Mouse (Mus musculus): ENCODE measurements around the gene Scn8a. TPM values are rescaled to one million over a fixed set of nuclear protein-coding genes. Genes with fewer than 3 reads are reported as not detected.
A peak's percentile ranks its signal among the peaks of the same experiment; 100 is the strongest.

The Scn8a gene
- polyA plus RNA-seq, 1 experiment from 2014 or later = 20.2 TPM

DNA sequence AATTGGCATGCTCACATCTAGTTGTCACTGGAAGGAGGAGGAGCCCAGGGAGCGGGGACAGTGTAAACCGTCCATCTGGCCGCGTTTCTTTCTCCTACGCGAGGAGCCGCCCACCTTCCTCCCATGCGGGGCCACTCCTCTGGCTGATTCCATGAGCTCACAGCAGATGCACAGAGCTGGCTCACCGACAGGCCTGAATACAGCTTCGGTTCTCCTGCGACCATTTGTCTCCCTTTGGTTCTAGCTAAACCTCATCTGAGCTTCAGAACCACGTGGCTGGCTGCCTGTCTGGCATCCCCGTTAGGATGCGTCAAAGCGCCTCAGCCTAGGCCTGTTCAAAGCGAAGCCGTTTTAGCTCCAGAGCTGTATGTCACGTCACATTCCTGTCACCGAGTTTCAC is 53.8 kb downstream of the Scn8a start:
- no peak overlapping the region; the same call in 1 of the 2 replicates for H3K9ac ChIP-seq
- no peaks in the 10 kb centered on the region for H3K9me3 ChIP-seq (replicated peaks)
- peak; percentile 71 for ATAC-seq (ENCODE audit: low FRiP score)
- no peaks in the 10 kb centered on the region for H3K27me3 ChIP-seq
- H3K4me3 ChIP-seq = no peak overlapping the region
- H3K4me1 ChIP-seq = peaks cover 26% of the 10 kb centered on the region
- H3K4me2 ChIP-seq (replicated peaks) = no peak overlapping the region
- 20% methylated on average over 19 of the region's 19 CpGs for WGBS
- no peak overlapping the region for H3K27ac ChIP-seq
- no peaks in the 10 kb centered on the region for H3K36me3 ChIP-seq

DNA sequence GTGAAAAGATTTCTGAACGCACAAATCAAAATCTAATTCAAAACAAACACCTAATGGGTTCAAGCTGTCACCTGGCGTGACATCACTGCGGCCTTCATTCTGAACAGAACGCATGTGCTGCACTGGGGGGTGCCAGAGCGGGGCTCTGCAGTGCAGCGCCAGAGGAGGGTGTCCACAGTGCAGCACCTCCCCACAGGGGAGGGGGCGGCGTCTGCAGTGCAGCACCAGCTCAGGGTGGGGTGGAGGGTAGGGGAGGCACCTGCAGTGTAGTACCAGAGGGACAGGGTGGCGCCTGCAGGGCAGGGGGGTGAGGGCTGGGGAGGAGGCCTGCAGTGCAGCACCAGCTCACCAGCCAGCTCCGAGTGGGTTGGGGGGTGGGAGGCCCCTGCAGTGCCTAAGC is 55.3 kb downstream of the Scn8a start:
- H3K9me3 ChIP-seq (replicated peaks) = no peaks in the 10 kb centered on the region
- no peak overlapping the region for H3K4me3 ChIP-seq
- no peak overlapping the region for H3K4me2 ChIP-seq (replicated peaks)
- H3K9ac ChIP-seq = no peak overlapping the region
- H3K27ac ChIP-seq = no peak overlapping the region
- no peaks in the 10 kb centered on the region for H3K36me3 ChIP-seq
- H3K4me1 ChIP-seq = peaks cover 22% of the 10 kb centered on the region
- ATAC-seq (ENCODE audit: low FRiP score) = no peak
- H3K27me3 ChIP-seq = no peaks in the 10 kb centered on the region
- 75% methylated on average over 10 of the region's 10 CpGs for WGBS

DNA sequence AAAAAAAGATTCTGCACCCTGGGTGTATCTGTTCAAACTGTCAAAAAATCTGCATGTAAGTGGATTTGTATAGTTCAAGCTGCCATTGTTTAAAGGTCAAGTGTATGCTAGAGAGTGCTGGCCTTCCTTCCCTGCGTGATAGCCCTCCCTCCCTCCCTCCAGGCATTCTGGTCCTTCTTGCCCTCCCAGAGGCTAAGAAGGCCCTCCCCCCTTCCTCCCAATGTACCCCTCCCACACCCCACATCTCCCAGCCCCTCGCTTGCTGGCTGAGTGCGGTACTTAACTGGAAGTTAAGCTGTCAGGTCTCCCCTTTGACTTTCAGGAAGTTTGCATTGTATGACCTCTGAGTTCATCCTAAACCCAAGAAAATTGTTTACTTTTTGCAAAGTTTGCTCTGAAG is 60.8 kb downstream of the Scn8a start:
- H3K9ac ChIP-seq = no peak overlapping the region
- H3K27ac ChIP-seq = no peak overlapping the region
- H3K4me2 ChIP-seq (replicated peaks) = no peak overlapping the region
- 50% methylated on average over 3 of the region's 3 CpGs for WGBS
- no peak overlapping the region for H3K4me3 ChIP-seq
- peaks cover 10% of the 10 kb centered on the region for H3K4me1 ChIP-seq
- no peak for ATAC-seq (ENCODE audit: low FRiP score)
- H3K36me3 ChIP-seq = no peaks in the 10 kb centered on the region
- no peaks in the 10 kb centered on the region for H3K27me3 ChIP-seq
- H3K9me3 ChIP-seq (replicated peaks) = no peaks in the 10 kb centered on the region

DNA sequence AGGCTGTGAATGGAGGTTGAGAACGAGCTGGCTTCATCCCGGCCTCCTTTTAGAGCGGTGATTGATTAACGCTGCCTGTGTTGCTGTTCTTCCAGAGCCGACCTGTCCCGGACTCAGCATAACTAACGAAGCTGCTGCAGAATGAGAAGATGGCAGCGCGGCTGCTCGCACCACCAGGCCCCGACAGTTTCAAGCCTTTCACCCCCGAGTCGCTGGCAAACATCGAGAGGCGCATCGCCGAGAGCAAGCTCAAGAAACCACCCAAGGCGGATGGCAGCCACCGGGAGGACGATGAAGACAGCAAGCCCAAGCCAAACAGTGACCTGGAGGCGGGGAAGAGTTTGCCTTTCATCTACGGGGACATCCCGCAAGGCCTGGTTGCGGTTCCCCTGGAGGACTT is 66.5 kb downstream of the Scn8a start:
- ATAC-seq (ENCODE audit: low FRiP score) = no peak
- WGBS = 51% methylated on average over 24 of the region's 24 CpGs
- Histone ChIP-seq H3K36me3 (peaks cover 10% of the 10 kb centered on the region), H3K27me3 (no peaks in the 10 kb centered on the region), H3K4me2 (replicated peaks) (peak overlapping the region; percentile 36), H3K4me1 (peaks cover 23% of the 10 kb centered on the region), H3K27ac (peak overlapping the region; percentile 60), H3K4me3 (peak overlapping the region; percentile 10), H3K9ac (peak overlapping the region; percentile 39; the same call in 1 of the 2 replicates), H3K9me3 (replicated peaks) (no peaks in the 10 kb centered on the region)

DNA sequence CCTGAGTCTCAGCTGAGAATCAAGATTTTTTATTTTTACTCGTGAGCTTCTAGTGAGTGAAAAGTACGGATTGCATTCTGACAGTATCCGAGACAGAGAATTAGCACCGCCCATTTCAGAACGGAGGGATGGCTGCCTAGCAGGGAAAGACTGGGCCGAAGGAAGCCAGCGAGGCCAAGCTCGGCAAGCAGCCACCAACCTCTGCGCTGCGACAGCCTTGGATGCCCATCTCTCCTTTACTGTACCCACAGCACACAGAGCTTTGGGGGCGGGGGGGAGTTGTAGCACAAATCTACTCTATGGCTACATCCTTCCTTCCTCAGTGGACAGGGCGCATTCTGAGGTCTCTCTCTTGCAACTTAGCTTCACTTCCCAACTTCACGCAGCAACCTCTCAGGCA is 78.7 kb downstream of the Scn8a start:
- peaks cover 9% of the 10 kb centered on the region; the same call in 1 of the 2 replicates for H3K4me1 ChIP-seq
- no peak overlapping the region for H3K4me3 ChIP-seq
- no peak for ATAC-seq (ENCODE audit: low FRiP score)
- peaks cover 9% of the 10 kb centered on the region; the same call in 1 of the 2 replicates for H3K36me3 ChIP-seq
- no peak overlapping the region for H3K4me2 ChIP-seq (replicated peaks)
- H3K9ac ChIP-seq = no peak overlapping the region
- no peaks in the 10 kb centered on the region for H3K27me3 ChIP-seq
- H3K27ac ChIP-seq = no peak overlapping the region
- WGBS = 89% methylated on average over 13 of the region's 13 CpGs
- H3K9me3 ChIP-seq (replicated peaks) = no peaks in the 10 kb centered on the region

DNA sequence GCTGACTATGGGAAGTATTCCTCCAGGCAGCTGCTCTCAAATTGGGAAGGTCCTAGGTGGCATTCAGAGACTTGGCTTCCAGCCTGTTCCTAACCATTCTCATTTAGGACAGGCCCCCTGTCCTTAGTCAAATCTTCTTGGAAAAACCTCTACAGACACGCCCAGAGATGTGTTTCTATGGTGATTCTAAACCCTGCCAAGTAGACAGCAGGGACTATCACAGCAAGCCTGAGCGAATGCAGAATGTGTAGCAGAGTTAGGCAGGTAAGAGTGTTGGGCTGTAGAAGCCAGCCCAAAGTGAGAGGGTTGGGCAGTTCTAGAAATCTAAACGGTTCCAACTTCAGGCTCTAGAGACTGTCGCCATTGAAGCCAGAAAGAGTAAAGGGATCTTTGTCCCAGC is 79.5 kb downstream of the Scn8a start:
- no peak overlapping the region for H3K4me2 ChIP-seq (replicated peaks)
- no peak overlapping the region for H3K9ac ChIP-seq
- no peak for ATAC-seq (ENCODE audit: low FRiP score)
- H3K27ac ChIP-seq = no peak overlapping the region
- no peaks in the 10 kb centered on the region for H3K9me3 ChIP-seq (replicated peaks)
- H3K36me3 ChIP-seq = peaks cover 9% of the 10 kb centered on the region; the same call in 1 of the 2 replicates
- peaks cover 13% of the 10 kb centered on the region for H3K4me1 ChIP-seq
- no peaks in the 10 kb centered on the region for H3K27me3 ChIP-seq
- 88% methylated on average over 4 of the region's 4 CpGs for WGBS
- H3K4me3 ChIP-seq = no peak overlapping the region

DNA sequence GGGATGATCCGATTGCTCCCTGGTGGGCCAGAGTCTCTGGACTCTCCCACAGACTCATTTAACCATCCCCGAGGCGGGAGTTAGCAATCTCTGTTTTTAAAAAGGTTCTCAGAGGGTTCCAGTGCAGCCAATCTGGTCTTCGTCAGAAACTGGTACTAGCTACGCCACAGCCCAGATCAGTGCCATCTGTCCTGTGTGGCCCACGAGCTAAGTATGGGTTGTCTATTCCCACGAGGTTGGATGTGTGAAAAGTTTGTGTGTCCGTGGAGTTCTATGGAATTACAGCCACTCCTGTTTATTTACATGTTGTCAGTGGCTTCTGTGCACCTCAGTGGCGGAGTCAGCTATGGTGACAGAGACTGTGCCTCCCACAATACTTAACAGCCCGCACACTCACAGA is 81.8 kb downstream of the Scn8a start:
- no peak overlapping the region for H3K4me3 ChIP-seq
- peaks cover 13% of the 10 kb centered on the region for H3K4me1 ChIP-seq
- ATAC-seq (ENCODE audit: low FRiP score) = no peak
- H3K27ac ChIP-seq = no peak overlapping the region
- no peak overlapping the region for H3K9ac ChIP-seq
- H3K9me3 ChIP-seq (replicated peaks) = no peaks in the 10 kb centered on the region
- H3K4me2 ChIP-seq (replicated peaks) = no peak overlapping the region
- no peaks in the 10 kb centered on the region for H3K27me3 ChIP-seq
- WGBS = 83% methylated on average over 10 of the region's 10 CpGs
- peaks cover 9% of the 10 kb centered on the region; the same call in 1 of the 2 replicates for H3K36me3 ChIP-seq

DNA sequence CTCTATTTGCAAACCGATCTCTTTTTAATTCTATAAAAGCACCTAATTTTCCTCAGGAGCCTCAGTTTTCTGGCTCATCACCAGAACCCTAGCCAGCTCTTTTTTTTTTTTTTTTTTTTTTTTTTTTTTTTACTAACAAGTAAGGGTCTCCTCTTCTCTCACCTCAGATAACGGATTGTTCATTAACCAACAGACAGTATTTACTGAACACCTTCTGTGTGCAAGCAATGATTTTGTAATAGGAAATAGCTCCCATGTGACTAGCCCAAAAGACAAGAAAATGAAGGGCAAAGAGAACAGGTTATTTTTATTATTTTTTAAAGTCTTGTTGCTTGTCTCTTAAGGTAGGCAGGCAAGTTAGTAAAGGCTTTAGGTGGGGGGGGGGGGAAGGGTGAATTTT is 82.6 kb downstream of the Scn8a start:
- Histone ChIP-seq H3K4me1 (peaks cover 13% of the 10 kb centered on the region), H3K9ac (no peak overlapping the region), H3K9me3 (replicated peaks) (no peaks in the 10 kb centered on the region), H3K4me3 (no peak overlapping the region), H3K27me3 (no peaks in the 10 kb centered on the region), H3K27ac (no peak overlapping the region), H3K4me2 (replicated peaks) (no peak overlapping the region), H3K36me3 (peaks cover 9% of the 10 kb centered on the region; the same call in 1 of the 2 replicates)
- no peak for ATAC-seq (ENCODE audit: low FRiP score)
- WGBS = 88% methylated on average over 2 of the region's 2 CpGs

DNA sequence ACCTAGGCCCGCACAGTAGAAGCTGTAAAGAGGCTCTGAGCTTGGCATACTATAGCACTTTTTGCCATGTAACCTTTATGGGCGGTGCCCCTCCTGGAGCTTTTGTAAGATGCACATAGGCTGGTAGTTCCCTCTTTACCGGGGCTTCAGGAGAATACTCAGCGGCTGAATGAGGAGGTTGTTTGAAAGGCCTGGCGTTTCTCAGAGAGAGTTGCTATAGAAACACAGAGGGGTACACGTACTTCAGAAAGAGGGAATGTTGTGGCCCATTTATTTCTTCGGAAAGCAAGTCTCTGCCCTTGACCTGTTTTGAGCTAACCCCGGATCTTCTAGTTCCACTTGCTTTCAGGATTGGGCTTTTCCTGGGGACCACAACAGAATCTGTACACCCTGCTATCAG is 83.2 kb downstream of the Scn8a start:
- ATAC-seq (ENCODE audit: low FRiP score) = no peak
- H3K27ac ChIP-seq = no peak overlapping the region
- peaks cover 13% of the 10 kb centered on the region for H3K4me1 ChIP-seq
- H3K36me3 ChIP-seq = peaks cover 9% of the 10 kb centered on the region; the same call in 1 of the 2 replicates
- H3K9ac ChIP-seq = no peak overlapping the region
- H3K4me2 ChIP-seq (replicated peaks) = no peak overlapping the region
- 28% methylated on average over 8 of the region's 8 CpGs for WGBS
- no peak overlapping the region for H3K4me3 ChIP-seq
- H3K27me3 ChIP-seq = no peaks in the 10 kb centered on the region
- H3K9me3 ChIP-seq (replicated peaks) = no peaks in the 10 kb centered on the region

DNA sequence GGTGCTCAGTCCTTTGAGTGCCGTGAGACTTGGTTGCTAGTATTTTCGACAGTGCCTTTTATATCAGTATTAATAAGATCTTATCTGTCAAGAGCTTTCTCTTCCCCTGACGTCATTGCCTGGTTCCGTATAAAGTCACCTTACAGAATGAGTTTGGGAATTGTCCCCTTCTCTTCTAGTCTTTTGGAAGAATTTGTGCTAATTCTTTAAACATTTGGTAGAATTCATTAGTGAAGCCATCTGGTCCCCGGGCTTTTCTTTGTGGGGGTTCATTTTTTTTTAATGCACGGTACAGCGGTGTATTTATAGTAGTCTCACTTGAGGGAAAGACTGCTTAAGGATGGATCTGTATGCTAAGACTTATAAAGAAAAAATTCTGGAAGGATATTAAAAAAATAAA is 84.3 kb downstream of the Scn8a start:
- no peak overlapping the region for H3K27ac ChIP-seq
- peaks cover 13% of the 10 kb centered on the region for H3K4me1 ChIP-seq
- H3K9me3 ChIP-seq (replicated peaks) = no peaks in the 10 kb centered on the region
- H3K9ac ChIP-seq = no peak overlapping the region
- no peaks in the 10 kb centered on the region for H3K27me3 ChIP-seq
- WGBS = 72% methylated on average over 7 of the region's 7 CpGs
- H3K4me2 ChIP-seq (replicated peaks) = no peak overlapping the region
- no peak overlapping the region for H3K4me3 ChIP-seq
- H3K36me3 ChIP-seq = peaks cover 3% of the 10 kb centered on the region; the same call in 1 of the 2 replicates
- ATAC-seq (ENCODE audit: low FRiP score) = no peak

DNA sequence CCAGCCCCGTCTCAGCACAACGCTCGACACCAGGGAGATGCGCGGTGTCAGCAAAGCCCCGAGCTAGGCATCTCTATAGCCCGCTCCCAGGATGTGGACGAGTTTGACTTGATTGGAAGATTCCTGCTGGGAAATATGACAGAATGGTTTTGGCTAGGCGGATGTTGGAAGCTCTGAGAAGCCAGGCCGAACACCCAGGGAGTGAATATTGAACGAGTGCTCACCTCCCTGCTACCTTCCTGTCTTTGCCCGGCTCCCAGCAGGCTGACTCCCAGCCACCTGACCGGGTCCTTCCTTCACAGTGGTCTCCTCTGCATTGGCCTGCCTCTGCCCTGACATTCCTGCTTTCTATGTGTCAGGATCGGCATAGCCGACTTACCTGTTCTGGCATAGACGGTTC is 85.1 kb downstream of the Scn8a start:
- no peaks in the 10 kb centered on the region for H3K27me3 ChIP-seq
- 72% methylated on average over 16 of the region's 16 CpGs for WGBS
- peaks cover 13% of the 10 kb centered on the region for H3K4me1 ChIP-seq
- no peaks in the 10 kb centered on the region for H3K9me3 ChIP-seq (replicated peaks)
- H3K36me3 ChIP-seq = no peaks in the 10 kb centered on the region
- H3K4me2 ChIP-seq (replicated peaks) = no peak overlapping the region
- ATAC-seq (ENCODE audit: low FRiP score) = no peak
- no peak overlapping the region for H3K4me3 ChIP-seq
- no peak overlapping the region for H3K27ac ChIP-seq
- H3K9ac ChIP-seq = no peak overlapping the region

DNA sequence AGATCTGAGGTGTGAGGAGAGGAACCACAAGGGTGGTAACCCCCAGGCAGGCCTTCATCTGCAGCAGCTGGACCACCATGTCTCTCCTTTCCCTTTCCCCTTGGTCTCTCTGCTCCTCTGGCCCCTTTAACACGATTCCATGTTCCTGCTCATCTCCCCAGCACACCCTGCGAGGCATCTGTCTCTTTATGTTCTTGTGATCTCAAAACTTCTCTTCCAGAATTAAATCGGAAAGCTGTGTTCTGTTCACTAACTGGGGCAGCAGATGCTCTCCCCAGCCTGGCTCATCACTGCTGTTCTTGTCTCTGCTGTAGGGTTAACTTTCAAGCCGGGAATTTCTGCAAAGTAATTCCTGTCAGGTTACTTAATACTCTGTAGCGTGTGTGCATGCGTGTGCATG is 91.3 kb downstream of the Scn8a start:
- H3K4me2 ChIP-seq (replicated peaks) = no peak overlapping the region
- no peak overlapping the region for H3K27ac ChIP-seq
- no peaks in the 10 kb centered on the region for H3K9me3 ChIP-seq (replicated peaks)
- no peak overlapping the region for H3K9ac ChIP-seq
- H3K4me1 ChIP-seq = no peaks in the 10 kb centered on the region
- H3K4me3 ChIP-seq = no peak overlapping the region
- 86% methylated on average over 6 of the region's 6 CpGs for WGBS
- H3K36me3 ChIP-seq = no peaks in the 10 kb centered on the region
- H3K27me3 ChIP-seq = no peaks in the 10 kb centered on the region
- ATAC-seq (ENCODE audit: low FRiP score) = no peak

DNA sequence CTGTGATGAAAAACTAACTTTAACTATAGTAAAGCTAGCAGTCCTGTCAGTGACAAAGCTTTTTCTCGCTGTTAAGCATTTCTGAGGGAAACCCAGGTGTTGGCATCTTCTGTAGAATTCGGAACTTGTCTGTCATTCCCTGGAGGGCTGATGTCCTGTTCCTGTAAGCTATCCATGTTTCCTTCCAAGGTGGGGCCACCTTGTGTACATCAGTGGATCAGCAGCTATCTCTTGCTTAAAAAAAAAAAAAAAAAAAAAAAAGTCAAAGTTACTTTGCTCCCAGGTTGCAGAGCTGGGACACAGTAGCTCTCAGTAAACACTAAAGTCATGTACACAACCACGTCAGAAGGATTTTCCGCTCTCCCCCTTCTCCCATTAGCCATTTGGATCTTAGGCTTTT is 91.9 kb downstream of the Scn8a start:
- Histone ChIP-seq H3K9me3 (replicated peaks) (no peaks in the 10 kb centered on the region), H3K36me3 (no peaks in the 10 kb centered on the region), H3K9ac (no peak overlapping the region), H3K27me3 (no peaks in the 10 kb centered on the region), H3K4me1 (no peaks in the 10 kb centered on the region), H3K27ac (no peak overlapping the region), H3K4me3 (no peak overlapping the region), H3K4me2 (replicated peaks) (no peak overlapping the region)
- 78% methylated on average over 4 of the region's 4 CpGs for WGBS
- ATAC-seq (ENCODE audit: low FRiP score) = no peak

Data from hindbrain, embryonic 12.5 days (tissue).